Mouse (Mus musculus): Measurements from ENCODE around the gene Mplkip.

DNA sequence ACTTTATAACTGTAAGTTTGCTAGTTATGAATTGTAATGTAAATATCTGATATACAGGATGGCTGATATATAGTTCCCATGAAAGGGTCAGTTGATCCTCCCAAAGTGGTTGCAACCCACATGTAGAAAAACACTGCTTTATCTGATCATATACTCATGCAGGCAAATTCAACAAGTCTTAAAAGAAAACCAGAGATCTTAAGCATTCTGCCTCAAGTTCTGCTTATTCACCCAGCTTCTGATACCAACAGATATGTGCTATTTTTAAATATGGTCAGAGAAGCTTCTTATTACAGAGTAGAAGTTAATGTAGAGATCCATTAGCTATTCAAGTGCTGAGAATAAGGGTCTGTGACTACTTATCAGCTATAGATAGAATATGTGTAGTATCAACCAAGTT is 6.3 kb downstream of the Mplkip start:
- no peak for TF ChIP-seq CTCF (IDR thresholded peaks at IDR 0.05; ENCODE audit: borderline replicate concordance, extremely low read depth, insufficient read depth, insufficient read length)
- TF ChIP-seq POLR2A (IDR thresholded peaks at IDR 0.05; ENCODE audit: borderline replicate concordance, extremely low read depth, insufficient read depth, insufficient read length, poor library complexity, severe bottlenecking) = no peak

All from brain, embryonic 14.5 days (tissue).